Mouse (Mus musculus) lung, adult 2 months (tissue): ENCODE data around the gene Arl3.

Experiments used
- CTCF ChIP-seq: fragments of 200-500 bp; IDR thresholded peaks from 2 replicates; pipeline ENCODE4 v1.5.1; 2011; ENCODE audit warnings: mild to moderate bottlenecking, low read length, control low read depth; ENCODE audit not compliant: insufficient read depth
- POLR2A ChIP-seq: fragments of 200-500 bp; IDR thresholded peaks from 2 replicates; pipeline ENCODE4 v1.6.1; 2011; ENCODE audit warnings: low read depth, mild to moderate bottlenecking, control low read depth, low read length, borderline replicate concordance; ENCODE audit errors: extremely low read depth

- TF ChIP-seq CTCF: no peak
- no peak for TF ChIP-seq POLR2A
Observed at GRCm38 (mm10) chr19:46616378-46616777, 43.4 kb upstream of the Arl3 start.
